Mouse (Mus musculus) common myeloid progenitor, adult 5-6 weeks (primary cell): ENCODE data around the gene Psen2. TPM values are rescaled to one million over a fixed set of nuclear protein-coding genes. Genes with fewer than 3 reads are reported as not detected.

ENCODE experiments used
- ATAC-seq: replicated peaks from 2 replicates; pipeline ENCODE4 v1.8.0; 2016; ENCODE audit warnings: low read depth, mild to moderate bottlenecking, moderate TSS enrichment, inconsistent platforms; ENCODE audit not compliant: poor library complexity, severe bottlenecking
- total RNA-seq: library from RNA; stranded (forward); fragments of 200-1000, 187-1606 nt; gene quantifications from 2 replicates; pipeline ENCODE4 v1.2.3, GENCODE M21; 2017

Psen2 gene
- 20.8 and 24.3 TPM in 2 replicates for total RNA-seq

GRCm38 (mm10) chr1:180263364-180263997 is at the start of gene Psen2:
Gene Psen2, minus strand, starts transcription at chr1:180263438.
- peak; percentile 37 for ATAC-seq

- ATAC-seq = no peak
These were observed 49.6 kb upstream of the Psen2 start for GRCm38 (mm10) chr1:180312792-180313311.

GRCm38 (mm10) chr1:180312286-180312685 is 49.0 kb upstream of the Psen2 start:
- ATAC-seq = no peak

- no peak for ATAC-seq
These were observed 45.7 kb upstream of the Psen2 start for GRCm38 (mm10) chr1:180308897-180309296.

- ATAC-seq = peak; percentile 40; the same call in 1 of the 2 replicates
These were observed 44.4 kb upstream of the Psen2 start for GRCm38 (mm10) chr1:180307661-180308060.

- no peak for ATAC-seq
These were observed 43.7 kb upstream of the Psen2 start for GRCm38 (mm10) chr1:180306889-180307288.

GRCm38 (mm10) chr1:180303600-180303999 is 40.4 kb upstream of the Psen2 start:
- ATAC-seq = no peak

- peak; percentile 69 for ATAC-seq
These were observed 39.2 kb upstream of the Psen2 start for GRCm38 (mm10) chr1:180302253-180303120.

GRCm38 (mm10) chr1:180300997-180301396 is 37.8 kb upstream of the Psen2 start:
- no peak for ATAC-seq

GRCm38 (mm10) chr1:180300292-180300691 is 37.1 kb upstream of the Psen2 start:
- peak; percentile 43 for ATAC-seq

GRCm38 (mm10) chr1:180299697-180300096 is 36.5 kb upstream of the Psen2 start:
- no peak for ATAC-seq

GRCm38 (mm10) chr1:180296088-180296487 is 32.9 kb upstream of the Psen2 start:
- peak; percentile 72 for ATAC-seq

GRCm38 (mm10) chr1:180290358-180290757 is 27.1 kb upstream of the Psen2 start:
- ATAC-seq = no peak

GRCm38 (mm10) chr1:180289788-180290187 is 26.6 kb upstream of the Psen2 start:
- ATAC-seq = peak; percentile 38; the same call in 1 of the 2 replicates

- peak; percentile 39 for ATAC-seq
These were observed 25.7 kb upstream of the Psen2 start for GRCm38 (mm10) chr1:180288872-180289468.

- no peak for ATAC-seq
These were observed 25.0 kb upstream of the Psen2 start for GRCm38 (mm10) chr1:180288227-180288626.

GRCm38 (mm10) chr1:180286081-180286831 is 23.0 kb upstream of the Psen2 start:
- ATAC-seq = no peak

GRCm38 (mm10) chr1:180283813-180284768 is 20.9 kb upstream of the Psen2 start:
- ATAC-seq = no peak

- ATAC-seq = no peak
These were observed 19.3 kb upstream of the Psen2 start for GRCm38 (mm10) chr1:180282581-180282980.
